Mouse (Mus musculus): Measurements from ENCODE around the gene Unk. TPM values are rescaled to one million over a fixed set of nuclear protein-coding genes. Genes with fewer than 3 reads are reported as not detected.
"Not testable (repeated sequence)": the region's sequence is repeated elsewhere in the genome, so short reads cannot be mapped to it uniquely, and the experiment has no call there.

Gene Unk
- polyA plus RNA-seq, 1 experiment from 2014 or later, result 15.0 TPM

GRCm38 (mm10) chr11:116020519-116020922 lies 9.6 kb upstream of the Unk start:
- Histone ChIP-seq H3K27ac (ENCODE audit: low read length) (no peak overlapping the region), H3K9ac (replicated peaks; ENCODE audit: low read depth) (no peak overlapping the region), H3K9me3 (ENCODE audit: low read length) (no peaks in the 10 kb centered on the region), H3K4me1 (ENCODE audit: insufficient read depth, low read depth, low read length) (no peaks in the 10 kb centered on the region; the same call in 1 of the 2 replicates), H3K36me3 (ENCODE audit: insufficient read depth, low read length) (peaks cover 10% of the 10 kb centered on the region), H3K4me2 (replicated peaks; ENCODE audit: low read depth, low read length) (no peak overlapping the region), H3K4me3 (ENCODE audit: low read depth, low read length) (no peak overlapping the region), H3K27me3 (replicated peaks; ENCODE audit: insufficient read depth, low read length) (no peaks in the 10 kb centered on the region)
- peak; percentile 54 for DNase-seq (ENCODE audit: low spot score)
- TF ChIP-seq CTCF (IDR thresholded peaks at IDR 0.05) (peak; percentile 49), EP300 (IDR thresholded peaks at IDR 0.05) (no peak)
- 10% methylated on average over 1 of the region's 1 CpGs for WGBS
- no peak for ATAC-seq

GRCm38 (mm10) chr11:116021328-116022220 lies 8.5 kb upstream of the Unk start:
- Histone ChIP-seq H3K27me3 (replicated peaks; ENCODE audit: insufficient read depth, low read length) (no peaks in the 10 kb centered on the region), H3K36me3 (ENCODE audit: insufficient read depth, low read length) (peaks cover 10% of the 10 kb centered on the region), H3K27ac (ENCODE audit: low read length) (0 out of 2 replicates have a peak overlapping the region, but pooled peaks have one; percentile 12), H3K9me3 (ENCODE audit: low read length) (no peaks in the 10 kb centered on the region), H3K4me3 (ENCODE audit: low read depth, low read length) (peak overlapping the region; percentile 43; the same call in 1 of the 2 replicates), H3K4me2 (replicated peaks; ENCODE audit: low read depth, low read length) (peak overlapping the region; percentile 70), H3K4me1 (ENCODE audit: insufficient read depth, low read depth, low read length) (no peaks in the 10 kb centered on the region; the same call in 1 of the 2 replicates), H3K9ac (replicated peaks; ENCODE audit: low read depth) (no peak overlapping the region)
- DNase-seq (ENCODE audit: low spot score) (no peak), ATAC-seq (no peak)
- 54% methylated on average over 6 of the region's 6 CpGs for WGBS
- TF ChIP-seq EP300 (IDR thresholded peaks at IDR 0.05), result no peak
- no peak for TF ChIP-seq CTCF (IDR thresholded peaks at IDR 0.05)

- peak overlapping the region; percentile 32; the same call in 1 of the 2 replicates for H3K9ac ChIP-seq (replicated peaks; ENCODE audit: low read depth)
- H3K4me2 ChIP-seq (replicated peaks; ENCODE audit: low read depth, low read length), result peak overlapping the region; percentile 70
- no peaks in the 10 kb centered on the region; the same call in 1 of the 2 replicates for H3K4me1 ChIP-seq (ENCODE audit: insufficient read depth, low read depth, low read length)
- peaks cover 10% of the 10 kb centered on the region for H3K36me3 ChIP-seq (ENCODE audit: insufficient read depth, low read length)
- DNase-seq (ENCODE audit: low spot score), result no peak
- ATAC-seq, result no peak
- peak overlapping the region; percentile 43 for H3K4me3 ChIP-seq (ENCODE audit: low read depth, low read length)
- H3K27ac ChIP-seq (ENCODE audit: low read length), result no peak overlapping the region
- no peaks in the 10 kb centered on the region for H3K27me3 ChIP-seq (replicated peaks; ENCODE audit: insufficient read depth, low read length)
- no peaks in the 10 kb centered on the region for H3K9me3 ChIP-seq (ENCODE audit: low read length)
- TF ChIP-seq CTCF (IDR thresholded peaks at IDR 0.05), result no peak
- TF ChIP-seq EP300 (IDR thresholded peaks at IDR 0.05), result no peak
- 28% methylated on average over 4 of the region's 4 CpGs for WGBS
Observed at GRCm38 (mm10) chr11:116022256-116022780, 7.8 kb upstream of the Unk start.

GRCm38 (mm10) chr11:116023074-116023770 lies 6.9 kb upstream of the Unk start:
- Histone ChIP-seq H3K36me3 (ENCODE audit: insufficient read depth, low read length) (peaks cover 10% of the 10 kb centered on the region), H3K4me3 (ENCODE audit: low read depth, low read length) (peak overlapping the region; percentile 91), H3K4me2 (replicated peaks; ENCODE audit: low read depth, low read length) (peak overlapping the region; percentile 44), H3K27ac (ENCODE audit: low read length) (peak overlapping the region; percentile 99), H3K9ac (replicated peaks; ENCODE audit: low read depth) (peak overlapping the region; percentile 99)
- ATAC-seq; H3K27me3 ChIP-seq (replicated peaks; ENCODE audit: insufficient read depth, low read length); H3K9me3 ChIP-seq (ENCODE audit: low read length); H3K4me1 ChIP-seq (ENCODE audit: insufficient read depth, low read depth, low read length); DNase-seq (ENCODE audit: low spot score): not testable (repeated sequence)
- 1% methylated on average over 18 of the region's 18 CpGs for WGBS

- under 1% methylated on average over 54 of the region's 57 CpGs for WGBS
- DNase-seq (ENCODE audit: low spot score) (no peak), ATAC-seq (peak; percentile 68)
- Histone ChIP-seq H3K27me3 (replicated peaks; ENCODE audit: insufficient read depth, low read length) (no peaks in the 10 kb centered on the region), H3K9ac (replicated peaks; ENCODE audit: low read depth) (peak overlapping the region; percentile 99), H3K27ac (ENCODE audit: low read length) (peak overlapping the region; percentile 99), H3K4me1 (ENCODE audit: insufficient read depth, low read depth, low read length) (no peaks in the 10 kb centered on the region; the same call in 1 of the 2 replicates), H3K36me3 (ENCODE audit: insufficient read depth, low read length) (peaks cover 10% of the 10 kb centered on the region), H3K4me3 (ENCODE audit: low read depth, low read length) (peak overlapping the region; percentile 91), H3K9me3 (ENCODE audit: low read length) (no peaks in the 10 kb centered on the region), H3K4me2 (replicated peaks; ENCODE audit: low read depth, low read length) (peak overlapping the region; percentile 44)
- no peak for TF ChIP-seq EP300 (IDR thresholded peaks at IDR 0.05)
- peak; percentile 82 for TF ChIP-seq CTCF (IDR thresholded peaks at IDR 0.05)
Observed at GRCm38 (mm10) chr11:116023771-116024355, 6.3 kb upstream of the Unk start.

All from lung, postnatal 0 days (tissue).